Mouse (Mus musculus) liver, embryonic 14.5 days (tissue): ENCODE results near the gene Themis. TPM values are rescaled to one million over a fixed set of nuclear protein-coding genes. Genes with fewer than 3 reads are reported as not detected.

ENCODE experiments used
- ATAC-seq: fragments of 200-750 bp; cut with Nextera tagmentation; 2 replicates; pipeline ENCODE4 v1.8.0; 2017; ENCODE audit warnings: moderate number of reproducible peaks, mild to moderate bottlenecking, moderate library complexity; ENCODE audit not compliant: insufficient read depth
- DNase-seq, 3 experiments: peaks; one replicate each; pipeline ENCODE4 v3.0.0-alpha.2; 2012 to 2013; ENCODE audit warnings: low read depth in 3 of 3, low spot score in 3 of 3
- H3K27ac ChIP-seq: fragments of 300-500 bp; sonication (generic); 2 replicates; pipeline ENCODE4 v1.5.1; 2014; ENCODE audit warnings: moderate library complexity, mild to moderate bottlenecking, control low read depth, inconsistent platforms
- H3K27me3 ChIP-seq: fragments of 300-500 bp; sonication (generic); 2 replicates; pipeline ENCODE4 v1.6.1; 2014; ENCODE audit warnings: mild to moderate bottlenecking, low read length, moderate library complexity; ENCODE audit not compliant: control insufficient read depth, insufficient read depth
- H3K36me3 ChIP-seq: fragments of 300-500 bp; sonication (generic); replicated peaks from 2 replicates; pipeline ENCODE4 v1.6.1; 2014; ENCODE audit warnings: low read depth; ENCODE audit not compliant: control insufficient read depth, insufficient read depth
- H3K4me1 ChIP-seq, 2 experiments: fragments of 200-500 bp in 1 of 2; fragments of 300-500 bp in 1 of 2; sonication (generic) in 1 of 2; replicated peaks; 2 replicates each; pipeline ENCODE4 v1.6.1; 2012 to 2014; ENCODE audit warnings: antibody characterized with exemption in 1 of 2, inconsistent platforms in 1 of 2, low read length in 1 of 2; ENCODE audit not compliant: control insufficient read depth in 2 of 2, insufficient read depth in 2 of 2
- H3K4me2 ChIP-seq: fragments of 300-500 bp; sonication (generic); 2 replicates; pipeline ENCODE4 v1.6.1; 2014; ENCODE audit warnings: low read depth, mild to moderate bottlenecking, control low read depth, moderate library complexity
- H3K4me3 ChIP-seq, 2 experiments: fragments of 200-500 bp in 1 of 2; fragments of 300-500 bp in 1 of 2; sonication (generic) in 1 of 2; 2 replicates each; pipeline ENCODE4 v1.5.1; 2012 to 2014; ENCODE audit warnings: low read depth in 2 of 2, low read length in 2 of 2, mild to moderate bottlenecking in 2 of 2, control low read depth in 1 of 2, inconsistent platforms in 1 of 2, moderate library complexity in 1 of 2; ENCODE audit not compliant: insufficient read depth in 1 of 2
- H3K9ac ChIP-seq: fragments of 300-500 bp; sonication (generic); replicated peaks from 2 replicates; pipeline ENCODE4 v1.6.1; 2014; ENCODE audit warnings: mild to moderate bottlenecking, control low read depth, moderate library complexity
- H3K9me3 ChIP-seq: fragments of 300-500 bp; sonication (generic); 2 replicates; pipeline ENCODE4 v1.6.1; 2016; ENCODE audit warnings: low read length, mixed read lengths; ENCODE audit not compliant: control insufficient read depth
- CTCF ChIP-seq: IDR thresholded peaks from 2 replicates; pipeline ENCODE4 v1.5.1; 2016; ENCODE audit warnings: antibody characterized with exemption, low read depth, control low read depth
- EP300 ChIP-seq: IDR thresholded peaks from 2 replicates; pipeline ENCODE4 v1.6.1; 2016; ENCODE audit warnings: antibody characterized with exemption, low read depth
- whole genome bisulfite sequencing: fragments of 180-500 bp; shearing (Covaris S2); extraction: QIAGEN DNeasy Blood & Tissue Kit; methylation state at CpG from one replicate; pipeline ENCODE4 v1.1.7; 2014; ENCODE audit not compliant: insufficient replicate concordance; 5-methylcytosine and 5-hydroxymethylcytosine counted together
- polyA plus RNA-seq, 2 experiments: library from polyadenylated mRNA; depleted of rRNA in 1 of 2; stranded (reverse) in 1 of 2; unstranded in 1 of 2; fragments of >200 nt; fragmentation: Nextera tagmentation in 1 of 2; extraction: Ambion mirVana in 1 of 2; gene quantifications; 2 replicates each; pipeline versions ENCODE4 v1.2.1 to v1.2.3; 2012 to 2014

Gene Themis
- polyA plus RNA-seq, 2 experiments = 0.05 TPM; not detected in 1

DNA sequence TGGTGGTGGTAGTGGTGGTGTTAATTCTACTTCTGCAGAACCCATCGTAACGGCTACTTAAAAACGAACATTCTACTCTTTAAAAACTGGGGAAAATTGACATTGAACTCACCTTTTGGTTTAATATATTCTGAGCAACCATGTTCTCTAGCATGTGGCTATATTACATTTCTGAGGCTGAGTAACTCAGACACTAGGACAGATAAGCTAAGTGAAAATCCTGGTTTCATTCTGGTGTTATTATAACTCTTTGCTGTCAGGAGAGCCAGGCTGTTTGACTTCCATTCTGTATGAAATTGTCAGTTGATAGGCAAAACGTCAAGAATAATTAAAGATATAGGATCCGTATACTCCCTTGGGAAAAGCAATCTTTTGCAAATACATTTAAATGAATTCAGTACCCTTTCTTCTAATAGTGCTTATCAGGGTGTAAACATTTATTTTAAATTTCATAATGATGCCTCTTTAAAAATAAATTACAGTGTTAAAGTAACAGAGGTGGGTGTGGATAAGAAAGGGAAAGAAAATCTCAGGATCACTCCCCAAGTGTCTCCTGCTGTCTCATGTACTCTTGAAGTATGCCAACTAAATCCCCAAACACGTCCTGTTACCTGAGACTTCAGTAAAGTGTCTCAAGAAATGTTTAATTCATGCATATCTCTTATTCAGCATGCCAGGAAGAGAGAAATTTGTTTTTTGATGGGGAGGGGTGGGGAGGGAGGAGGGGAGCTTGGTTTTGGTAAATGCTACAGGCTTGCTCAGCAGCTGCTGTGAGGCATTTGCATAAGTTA, 18.9 kb upstream of the Themis start:
- 58% methylated on average over 6 of the region's 6 CpGs for WGBS
- Histone ChIP-seq H3K9me3 (no peaks in the 10 kb centered on the region), H3K4me2 (no peak overlapping the region), H3K9ac (no peak overlapping the region), H3K27me3 (no peaks in the 10 kb centered on the region), H3K36me3 (no peaks in the 10 kb centered on the region), H3K4me1 (no peaks in the 10 kb centered on the region), H3K27ac (no peak overlapping the region), H3K4me3 (no peak overlapping the region)
- DNase-seq (no peak), ATAC-seq (no peak)
- TF ChIP-seq EP300 (no peak), CTCF (no peak)

DNA sequence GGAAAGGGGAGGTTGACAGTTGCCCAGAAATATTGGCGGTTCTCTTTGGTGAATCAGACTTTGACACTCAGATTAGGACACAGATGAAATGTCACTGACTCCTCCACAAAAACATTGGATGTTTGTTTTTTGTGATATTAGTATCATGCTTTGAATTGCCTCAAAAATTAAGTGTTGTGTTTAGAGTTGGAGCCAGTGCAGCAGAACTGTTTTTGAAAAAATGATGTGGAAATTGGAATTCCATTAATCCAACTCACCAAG, 18.3 kb upstream of the Themis start:
- no peak overlapping the region for H3K9ac ChIP-seq
- TF ChIP-seq EP300 = no peak
- H3K4me2 ChIP-seq = no peak overlapping the region
- H3K9me3 ChIP-seq = no peaks in the 10 kb centered on the region
- no peaks in the 10 kb centered on the region for H3K27me3 ChIP-seq
- H3K36me3 ChIP-seq = no peaks in the 10 kb centered on the region
- H3K27ac ChIP-seq = no peak overlapping the region
- 30% methylated on average over 1 of the region's 1 CpGs for WGBS
- H3K4me3 ChIP-seq = no peak overlapping the region
- DNase-seq (no peak), ATAC-seq (no peak)
- no peaks in the 10 kb centered on the region for H3K4me1 ChIP-seq

DNA sequence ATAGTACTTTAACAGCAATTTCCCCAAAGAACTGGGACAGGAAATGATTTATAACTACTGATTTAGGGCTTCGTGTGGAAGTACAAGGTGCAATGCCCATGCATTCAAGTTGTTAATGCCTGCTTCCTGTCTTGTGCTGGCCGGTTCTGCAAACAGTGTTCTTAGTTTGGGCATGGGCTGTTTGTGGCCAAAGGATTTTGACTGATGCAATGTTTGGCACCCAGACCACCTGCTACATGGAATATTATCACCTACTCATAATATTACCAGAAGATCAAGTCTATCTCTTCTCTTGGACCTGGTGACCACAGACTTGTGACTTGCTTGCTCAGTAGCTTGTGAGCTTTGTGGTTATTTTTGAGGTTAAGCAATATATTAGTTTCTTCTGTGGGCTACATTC, 16.2 kb upstream of the Themis start:
- Histone ChIP-seq H3K9ac (no peak overlapping the region), H3K4me2 (no peak overlapping the region)

GRCm38 (mm10) chr10:28654733-28655132, 13.4 kb upstream of the Themis start:
- no peaks in the 10 kb centered on the region for H3K9me3 ChIP-seq
- H3K4me1 ChIP-seq = no peaks in the 10 kb centered on the region
- no peak for TF ChIP-seq EP300
- TF ChIP-seq CTCF = no peak
- DNase-seq (no peak), ATAC-seq (no peak)
- no peaks in the 10 kb centered on the region for H3K36me3 ChIP-seq
- no peak overlapping the region for H3K4me2 ChIP-seq
- no peak overlapping the region for H3K4me3 ChIP-seq
- no peak overlapping the region for H3K27ac ChIP-seq
- H3K9ac ChIP-seq = no peak overlapping the region
- H3K27me3 ChIP-seq = no peaks in the 10 kb centered on the region

More for the DNA sequence above, 16.2 kb upstream of the Themis start:
- ATAC-seq (no peak), DNase-seq (no peak)
- Histone ChIP-seq H3K36me3 (no peaks in the 10 kb centered on the region), H3K4me1 (no peaks in the 10 kb centered on the region), H3K27ac (no peak overlapping the region), H3K9me3 (no peaks in the 10 kb centered on the region), H3K27me3 (no peaks in the 10 kb centered on the region), H3K4me3 (no peak overlapping the region)
- no peak for TF ChIP-seq CTCF
- no peak for TF ChIP-seq EP300
- 32% methylated on average over 2 of the region's 2 CpGs for WGBS

DNA sequence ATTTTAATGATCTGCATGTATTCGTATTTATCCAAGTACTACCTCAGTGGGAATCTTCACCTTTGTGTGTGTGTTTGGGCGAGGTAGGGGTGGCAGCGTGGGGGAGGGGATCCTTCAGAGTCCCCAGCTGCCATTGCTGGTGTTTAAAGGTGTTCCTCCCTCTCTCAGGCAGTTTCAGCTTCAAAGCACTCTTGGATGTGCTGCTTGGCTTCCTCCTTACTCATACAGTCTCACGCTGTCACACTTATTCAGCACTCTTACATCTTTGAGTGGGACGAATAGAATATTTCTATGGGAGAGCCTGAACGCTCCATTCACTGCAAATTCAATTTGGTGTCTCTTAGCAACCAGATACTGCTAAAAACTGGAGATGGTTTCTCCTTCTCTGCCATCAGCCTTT, 3.0 kb upstream of the Themis start:
- H3K9ac ChIP-seq = no peak overlapping the region
- no peaks in the 10 kb centered on the region for H3K9me3 ChIP-seq
- no peaks in the 10 kb centered on the region for H3K36me3 ChIP-seq
- no peak overlapping the region for H3K27ac ChIP-seq
- DNase-seq (no peak), ATAC-seq (no peak)
- H3K4me2 ChIP-seq = no peak overlapping the region
- no peaks in the 10 kb centered on the region for H3K27me3 ChIP-seq
- WGBS = 62% methylated on average over 6 of the region's 6 CpGs
- H3K4me1 ChIP-seq = no peaks in the 10 kb centered on the region
- no peak for TF ChIP-seq EP300
- TF ChIP-seq CTCF = no peak
- H3K4me3 ChIP-seq = no peak overlapping the region
